Mouse (Mus musculus) bone marrow macrophage, adult 2 months (primary cell): Measurements from ENCODE around the gene Hnrnpa1. TPM values are rescaled to one million over a fixed set of nuclear protein-coding genes. Genes with fewer than 3 reads are reported as not detected.

Source experiments
- H3K27ac ChIP-seq: 2 replicates; pipeline ENCODE4 v1.5.1; 2012; ENCODE audit warnings: low read depth, low read length; ENCODE audit not compliant: insufficient read depth
- H3K4me1 ChIP-seq: 2 replicates; pipeline ENCODE4 v1.6.1; 2012; ENCODE audit warnings: low read length; ENCODE audit not compliant: control insufficient read depth, insufficient read depth
- H3K4me3 ChIP-seq: 2 replicates; pipeline ENCODE4 v1.5.1; 2012; ENCODE audit warnings: mild to moderate bottlenecking, low read length, moderate library complexity; ENCODE audit not compliant: insufficient read depth
- CTCF ChIP-seq: IDR thresholded peaks from 2 replicates; pipeline ENCODE4 v1.5.1; 2012; ENCODE audit warnings: low read depth, mild to moderate bottlenecking, low read length, moderate library complexity
- POLR2A ChIP-seq: IDR thresholded peaks from 2 replicates; pipeline ENCODE4 v1.6.1; 2012; ENCODE audit warnings: mild to moderate bottlenecking, low read depth, low read length, borderline replicate concordance
- polyA plus RNA-seq: library from polyadenylated mRNA; stranded (reverse); fragments of >200 nt; gene quantifications from 2 replicates; pipeline ENCODE4 v1.2.4, GENCODE M21; 2012; ENCODE audit not compliant: missing spikeins, insufficient read depth, insufficient read length

Hnrnpa1 gene
- polyA plus RNA-seq, 1 experiment, result 160 TPM

DNA sequence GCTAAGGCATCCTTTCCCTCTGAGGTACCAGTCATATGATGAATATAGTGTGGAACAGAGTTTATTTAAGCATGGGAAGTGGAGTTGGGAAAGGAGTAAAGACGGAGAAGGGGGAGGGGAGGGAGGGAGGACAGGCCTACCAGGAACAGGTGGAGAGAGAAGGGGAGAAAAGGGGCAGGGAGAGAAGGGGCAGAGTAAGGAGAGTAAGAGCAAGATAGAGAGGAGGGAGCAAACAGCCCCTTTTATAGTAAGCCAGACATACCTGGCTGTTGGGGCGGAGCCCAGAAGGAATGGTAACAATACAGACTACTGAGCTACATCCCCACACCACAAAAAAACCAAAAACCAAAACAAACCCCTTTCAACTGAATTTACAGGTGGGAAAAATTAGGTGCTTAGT is 24.2 kb upstream of the Hnrnpa1 start:
- H3K4me1 ChIP-seq, result peaks cover 8% of the 10 kb centered on the region
- no peak overlapping the region for H3K27ac ChIP-seq

GRCm38 (mm10) chr15:103220785-103221184 is 19.4 kb upstream of the Hnrnpa1 start:
- H3K4me3 ChIP-seq, result no peak overlapping the region
- no peak overlapping the region for H3K27ac ChIP-seq
- peaks cover 10% of the 10 kb centered on the region for H3K4me1 ChIP-seq
- TF ChIP-seq POLR2A, result no peak

More for the DNA sequence above, 24.2 kb upstream of the Hnrnpa1 start:
- TF ChIP-seq POLR2A (no peak), CTCF (no peak)
- H3K4me3 ChIP-seq, result no peak overlapping the region

GRCm38 (mm10) chr15:103221386-103221785 is 18.8 kb upstream of the Hnrnpa1 start:
- H3K4me3 ChIP-seq, result no peak overlapping the region
- no peak for TF ChIP-seq CTCF
- TF ChIP-seq POLR2A, result no peak
- peaks cover 10% of the 10 kb centered on the region for H3K4me1 ChIP-seq
- H3K27ac ChIP-seq, result no peak overlapping the region

DNA sequence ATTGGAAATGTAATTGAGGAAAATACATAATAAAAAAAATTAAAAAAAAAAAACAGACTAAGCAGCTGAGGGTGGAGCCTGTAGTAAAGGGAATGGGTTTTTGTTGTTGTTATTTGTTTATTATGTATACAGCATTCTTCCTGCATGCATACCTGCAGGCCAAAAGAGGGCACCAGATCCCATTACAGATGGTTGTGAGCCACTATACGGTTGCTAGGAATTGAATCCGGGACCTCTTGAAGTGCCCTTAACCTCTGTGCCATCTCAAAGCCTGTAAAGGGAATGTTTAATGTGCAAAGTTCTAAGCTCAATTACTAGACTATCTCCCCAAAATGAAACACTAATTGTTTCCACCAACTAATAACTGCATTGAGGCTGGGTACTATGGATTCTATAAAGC is 16.1 kb upstream of the Hnrnpa1 start:
- no peak for TF ChIP-seq CTCF
- TF ChIP-seq POLR2A, result no peak
- Histone ChIP-seq H3K4me3 (no peak overlapping the region), H3K27ac (no peak overlapping the region), H3K4me1 (peaks cover 10% of the 10 kb centered on the region)

- Histone ChIP-seq H3K4me3 (no peak overlapping the region), H3K27ac (no peak overlapping the region), H3K4me1 (no peaks in the 10 kb centered on the region)
- TF ChIP-seq POLR2A, result no peak
- no peak for TF ChIP-seq CTCF
Measured at GRCm38 (mm10) chr15:103227022-103227421, 13.2 kb upstream of the Hnrnpa1 start.

DNA sequence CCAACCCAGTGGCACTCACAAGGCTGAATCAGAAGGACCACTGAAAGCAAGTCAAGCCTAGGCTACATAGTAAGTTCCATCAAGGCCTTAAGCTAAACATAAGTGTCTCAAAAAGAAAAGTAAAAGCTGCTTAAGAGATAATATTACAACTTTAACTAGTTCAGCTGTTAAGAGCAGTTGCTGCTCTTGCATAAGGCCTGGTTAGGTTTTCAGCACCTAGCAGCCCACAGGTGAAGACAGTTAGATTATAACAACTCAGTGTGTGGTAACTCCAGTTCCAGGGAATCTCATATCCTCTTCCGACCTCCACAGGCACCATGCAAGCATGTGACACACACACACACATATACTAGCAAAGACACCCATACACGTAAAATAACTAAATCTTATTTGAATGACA is 12.7 kb upstream of the Hnrnpa1 start:
- H3K4me3 ChIP-seq, result no peak overlapping the region
- no peak overlapping the region for H3K27ac ChIP-seq
- H3K4me1 ChIP-seq, result no peaks in the 10 kb centered on the region
- TF ChIP-seq CTCF (no peak), POLR2A (no peak)

GRCm38 (mm10) chr15:103228904-103229303 is 11.3 kb upstream of the Hnrnpa1 start:
- TF ChIP-seq CTCF, result no peak
- TF ChIP-seq POLR2A, result no peak
- Histone ChIP-seq H3K4me1 (no peaks in the 10 kb centered on the region), H3K27ac (no peak overlapping the region), H3K4me3 (no peak overlapping the region)

DNA sequence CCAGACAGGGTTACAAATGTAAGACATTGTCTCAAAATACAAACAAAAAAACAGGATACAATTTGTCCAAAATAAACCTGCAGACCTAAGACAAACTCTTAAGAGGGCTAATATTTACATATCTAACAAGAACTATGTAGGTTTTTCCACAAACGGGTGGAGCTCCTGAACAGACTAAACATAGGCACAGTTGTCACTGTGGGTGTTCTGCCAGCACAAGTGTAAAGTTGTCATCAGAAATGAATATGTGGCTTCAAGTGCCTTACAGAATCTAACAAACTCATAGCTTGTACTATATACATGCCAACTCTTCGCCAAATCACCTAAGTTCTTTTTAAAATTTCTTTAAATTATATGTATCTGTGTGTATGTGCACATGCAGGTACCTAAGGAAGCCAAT is 7.1 kb upstream of the Hnrnpa1 start:
- H3K4me3 ChIP-seq, result no peak overlapping the region
- no peak overlapping the region for H3K27ac ChIP-seq
- no peak for TF ChIP-seq CTCF
- TF ChIP-seq POLR2A, result no peak
- H3K4me1 ChIP-seq, result peaks cover 3% of the 10 kb centered on the region; the same call in 1 of the 2 replicates

GRCm38 (mm10) chr15:103237295-103237694 is 2.9 kb upstream of the Hnrnpa1 start:
- peaks cover 5% of the 10 kb centered on the region for H3K4me1 ChIP-seq
- no peak overlapping the region for H3K4me3 ChIP-seq
- TF ChIP-seq CTCF (no peak), POLR2A (no peak)
- no peak overlapping the region for H3K27ac ChIP-seq

- Histone ChIP-seq H3K4me3 (peak overlapping the region; percentile 83), H3K27ac (peak overlapping the region; percentile 80), H3K4me1 (peaks cover 13% of the 10 kb centered on the region)
- TF ChIP-seq CTCF, result no peak
- no peak for TF ChIP-seq POLR2A
Measured at GRCm38 (mm10) chr15:103239130-103239684, 1.0 kb upstream of the Hnrnpa1 start.

GRCm38 (mm10) chr15:103239685-103240159 is 510 bp upstream of the Hnrnpa1 start, which contains the start of gene Cbx5:
Cbx5 (minus strand) TSS chr15:103239816.
- TF ChIP-seq POLR2A (no peak), CTCF (no peak)

DNA sequence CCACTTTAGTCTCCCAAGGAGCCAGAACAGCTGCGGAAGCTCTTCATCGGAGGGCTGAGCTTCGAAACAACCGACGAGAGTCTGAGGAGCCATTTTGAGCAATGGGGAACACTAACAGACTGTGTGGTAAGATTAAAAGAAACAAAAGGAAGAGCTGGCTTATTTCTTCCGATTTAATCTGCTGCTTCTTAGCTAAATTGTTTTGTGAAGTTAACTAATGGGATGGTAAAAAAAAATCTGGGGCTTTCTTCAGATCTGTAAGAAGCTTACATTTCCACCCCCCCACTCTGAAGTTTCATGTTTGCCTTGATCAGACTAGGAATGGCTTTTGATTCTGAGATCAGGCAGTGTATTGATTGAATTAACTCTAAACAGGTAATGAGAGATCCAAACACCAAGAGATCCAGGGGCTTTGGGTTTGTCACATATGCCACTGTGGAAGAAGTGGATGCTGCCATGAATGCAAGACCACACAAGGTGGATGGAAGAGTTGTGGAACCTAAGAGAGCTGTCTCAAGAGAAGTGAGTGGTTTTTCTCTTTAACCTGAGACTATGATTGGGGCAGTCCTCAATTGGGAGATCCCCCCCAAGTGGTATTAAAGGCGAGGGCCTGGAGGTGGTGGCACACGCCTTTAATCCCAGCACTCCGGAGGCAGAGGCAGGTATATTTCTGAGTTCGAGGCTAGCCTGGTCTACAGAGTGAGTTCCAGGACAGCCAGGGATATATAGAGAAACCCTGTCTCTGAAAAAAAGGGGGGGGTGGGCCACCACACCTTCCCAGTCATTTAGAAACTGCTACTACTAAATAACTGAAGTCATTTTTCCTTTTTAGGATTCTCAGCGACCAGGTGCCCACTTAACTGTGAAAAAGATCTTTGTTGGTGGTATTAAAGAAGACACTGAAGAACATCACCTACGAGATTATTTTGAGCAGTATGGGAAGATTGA is 1.1 kb downstream of the Hnrnpa1 start:
- Histone ChIP-seq H3K27ac (peak overlapping the region; percentile 90), H3K4me3 (peak overlapping the region; percentile 83), H3K4me1 (peaks cover 13% of the 10 kb centered on the region)

More at GRCm38 (mm10) chr15:103239685-103240159, 510 bp upstream of the Hnrnpa1 start, which contains the start of gene Cbx5:
- Histone ChIP-seq H3K27ac (peak within 1 kb of the TSS; percentile 90), H3K4me3 (peak within 1 kb of the TSS; percentile 83), H3K4me1 (peaks cover 13% of the 10 kb centered on the region)
